Mouse (Mus musculus) heart, embryonic 14.5 days (tissue): ENCODE measurements around the gene Smyd2. TPM values are rescaled to one million over a fixed set of nuclear protein-coding genes. Genes with fewer than 3 reads are reported as not detected.
A peak's percentile ranks its signal among the peaks of the same experiment; 100 is the strongest.

Experiments used
- ATAC-seq: fragments of 200-750 bp; cut with Nextera tagmentation; 2 replicates; pipeline ENCODE4 v1.8.0; 2017; ENCODE audit warnings: low read depth, moderate TSS enrichment; ENCODE audit not compliant: insufficient number of reproducible peaks, insufficient read depth, low FRiP score
- H3K27ac ChIP-seq, 2 experiments: fragments of 200-500 bp in 1 of 2; fragments of 300-500 bp in 1 of 2; sonication (generic) in 1 of 2; replicated peaks in 1 of 2; 2 replicates each; pipeline ENCODE4 v1.5.1; 2012 to 2014; ENCODE audit warnings: low read depth in 2 of 2, low read length in 2 of 2, control low read depth in 1 of 2, mild to moderate bottlenecking in 1 of 2, mixed read lengths in 1 of 2; ENCODE audit not compliant: control insufficient read depth in 1 of 2, insufficient read depth in 1 of 2
- H3K27me3 ChIP-seq: fragments of 300-500 bp; sonication (generic); 2 replicates; pipeline ENCODE4 v1.6.1; 2014; ENCODE audit warnings: mild to moderate bottlenecking, low read length, control low read depth; ENCODE audit not compliant: control insufficient read depth, insufficient read depth
- H3K36me3 ChIP-seq: fragments of 300-500 bp; sonication (generic); 2 replicates; pipeline ENCODE4 v1.6.1; 2014; ENCODE audit warnings: mild to moderate bottlenecking, control low read depth, low read length, mixed read lengths; ENCODE audit not compliant: control insufficient read depth, insufficient read depth
- H3K4me1 ChIP-seq, 2 experiments: fragments of 200-500 bp in 1 of 2; fragments of 300-500 bp in 1 of 2; sonication (generic) in 1 of 2; 2 replicates each; pipeline ENCODE4 v1.6.1; 2012 to 2014; ENCODE audit warnings: low read length in 2 of 2, control low read depth in 1 of 2, mixed read lengths in 1 of 2; ENCODE audit not compliant: control insufficient read depth in 2 of 2, insufficient read depth in 2 of 2
- H3K4me2 ChIP-seq: fragments of 300-500 bp; sonication (generic); 2 replicates; pipeline ENCODE4 v1.6.1; 2014; ENCODE audit warnings: mild to moderate bottlenecking, low read length
- H3K4me3 ChIP-seq, 2 experiments: fragments of 200-500 bp in 1 of 2; fragments of 300-500 bp in 1 of 2; sonication (generic) in 1 of 2; 2 replicates each; pipeline ENCODE4 v1.5.1; 2012 to 2014; ENCODE audit warnings: low read length in 2 of 2, mild to moderate bottlenecking in 2 of 2, control low read depth in 1 of 2, low read depth in 1 of 2, moderate library complexity in 1 of 2; ENCODE audit not compliant: control insufficient read depth in 1 of 2, insufficient read depth in 1 of 2
- H3K9ac ChIP-seq: fragments of 300-500 bp; sonication (generic); 2 replicates; pipeline ENCODE4 v1.6.1; 2014; ENCODE audit warnings: mild to moderate bottlenecking, low read length
- H3K9me3 ChIP-seq: fragments of 300-500 bp; sonication (generic); 2 replicates; pipeline ENCODE4 v1.6.1; 2016; ENCODE audit warnings: low read length, control low read depth; ENCODE audit not compliant: control insufficient read depth
- WGBS: fragments of 180-500 bp; shearing (Covaris S2); extraction: QIAGEN DNeasy Blood & Tissue Kit; methylation state at CpG from one replicate; pipeline ENCODE4 v1.1.7; 2014; 5-methylcytosine and 5-hydroxymethylcytosine counted together
- polyA plus RNA-seq: library from polyadenylated mRNA; unstranded; fragments of >200 nt; fragmentation: Nextera tagmentation; extraction: Ambion mirVana; gene quantifications from 2 replicates; pipeline ENCODE4 v1.2.1, GENCODE M21; 2014

The Smyd2 gene
- polyA plus RNA-seq, 1 experiment from 2014 or later, result 227 TPM

- Histone ChIP-seq H3K27me3 (no peaks in the 10 kb centered on the region), H3K9me3 (no peaks in the 10 kb centered on the region), H3K4me2 (no peak overlapping the region), H3K4me3 (no peak overlapping the region), H3K27ac (no peak overlapping the region), H3K4me1 (peaks cover 9% of the 10 kb centered on the region in 2 experiments; a peak in 3 of 4 replicates), H3K9ac (no peak overlapping the region), H3K36me3 (peaks cover 54% of the 10 kb centered on the region)
- 21% methylated on average over 12 of the region's 12 CpGs for WGBS
- ATAC-seq, result 0 out of 2 replicates have a peak, but pooled peaks have one; percentile 29
These were observed 91.3 kb downstream of the Smyd2 start for GRCm38 (mm10) chr1:189830797-189831232.

Other genes starting within 250 kb of the Smyd2 start
- 57.8 and 63.9 TPM in 2 replicates for gene Cenpf, start 234.3 kb downstream of the Smyd2 start, polyA plus RNA-seq
- 9.9 and 11.0 TPM in 2 replicates for gene Ptpn14, start 194.1 kb downstream of the Smyd2 start, polyA plus RNA-seq
- 21.0 and 21.7 TPM in 2 replicates for gene Prox1, start 248.4 kb upstream of the Smyd2 start, polyA plus RNA-seq